Mouse (Mus musculus) liver, adult 2 months (tissue): ENCODE results near the gene Tnfrsf25. TPM values are rescaled to one million over a fixed set of nuclear protein-coding genes. Genes with fewer than 3 reads are reported as not detected.

Experiments used
- DNase-seq: peaks from one replicate; pipeline ENCODE4 v3.0.0-alpha.2; 2011; ENCODE audit warnings: low read depth, low spot score; ENCODE audit errors: extremely low read depth
- H3K27ac ChIP-seq: fragments of 200-500 bp; replicated peaks from 2 replicates; pipeline ENCODE4 v1.5.1; 2012; ENCODE audit warnings: low read depth, mild to moderate bottlenecking, control low read depth, inconsistent platforms, low read length; ENCODE audit not compliant: insufficient read depth
- H3K27me3 ChIP-seq: fragments of 200-500 bp; 2 replicates; pipeline ENCODE4 v1.6.1; 2012; ENCODE audit warnings: mild to moderate bottlenecking, moderate library complexity, low read length, inconsistent platforms; ENCODE audit not compliant: control insufficient read depth, insufficient read depth
- H3K36me3 ChIP-seq: fragments of 200-500 bp; 2 replicates; pipeline ENCODE4 v1.6.1; 2012; ENCODE audit warnings: low read length, inconsistent platforms; ENCODE audit not compliant: control insufficient read depth, insufficient read depth
- H3K4me1 ChIP-seq: fragments of 200-500 bp; 2 replicates; pipeline ENCODE4 v1.6.1; 2011; ENCODE audit warnings: low read length; ENCODE audit not compliant: control insufficient read depth, insufficient read depth
- H3K4me3 ChIP-seq: fragments of 200-500 bp; 2 replicates; pipeline ENCODE4 v1.5.1; 2011; ENCODE audit warnings: low read depth, mild to moderate bottlenecking, control low read depth, low read length, moderate library complexity; ENCODE audit not compliant: insufficient read depth
- H3K79me2 ChIP-seq: fragments of 200-500 bp; 2 replicates; pipeline ENCODE4 v1.6.1; 2012; ENCODE audit warnings: inconsistent platforms, mild to moderate bottlenecking, low read length, moderate library complexity; ENCODE audit not compliant: control insufficient read depth, insufficient read depth
- H3K9ac ChIP-seq: fragments of 200-500 bp; 2 replicates; pipeline ENCODE4 v1.6.1; 2012; ENCODE audit warnings: low read depth, mild to moderate bottlenecking, control low read depth, inconsistent platforms, low read length
- CTCF ChIP-seq: fragments of 200-500 bp; IDR thresholded peaks from 2 replicates; pipeline ENCODE4 v1.5.1; 2011; ENCODE audit warnings: low read depth, low read length, control low read depth
- POLR2A ChIP-seq: fragments of 200-500 bp; IDR thresholded peaks from 2 replicates; pipeline ENCODE4 v1.6.1; 2011; ENCODE audit warnings: low read length, control low read depth; ENCODE audit not compliant: insufficient read depth; ENCODE audit errors: extremely low read depth
- WGBS: fragments of 180-500 bp; shearing (Covaris S2); methylation state at CpG from one replicate; pipeline ENCODE4 v1.1.7; 2018; 5-methylcytosine and 5-hydroxymethylcytosine counted together
- polyA plus RNA-seq: library from polyadenylated mRNA; depleted of rRNA; stranded (reverse); fragments of >200 nt; gene quantifications from 2 replicates; pipeline ENCODE4 v1.2.3, GENCODE M21; 2012
- total RNA-seq: library from RNA; depleted of rRNA; stranded (reverse); fragments of >200 nt; gene quantifications from 2 replicates; pipeline ENCODE4 v1.2.3, GENCODE M21; 2014

Tnfrsf25 gene
- total and polyA plus RNA-seq, 2 experiments, result 0.28 to 0.72 TPM

- no peak overlapping the region for H3K4me3 ChIP-seq
- no peaks in the 10 kb centered on the region for H3K79me2 ChIP-seq
- no peak for DNase-seq
- no peaks in the 10 kb centered on the region; the same call in 1 of the 2 replicates for H3K4me1 ChIP-seq
- no peaks in the 10 kb centered on the region for H3K27me3 ChIP-seq
- H3K27ac ChIP-seq, result no peak overlapping the region
- TF ChIP-seq POLR2A, result no peak
- no peak for TF ChIP-seq CTCF
- no peak overlapping the region for H3K9ac ChIP-seq
- 58% methylated on average over 10 of the region's 10 CpGs for WGBS
- H3K36me3 ChIP-seq, result no peaks in the 10 kb centered on the region
Observed at GRCm38 (mm10) chr4:152132772-152133169, 17.0 kb downstream of the Tnfrsf25 start.

DNA sequence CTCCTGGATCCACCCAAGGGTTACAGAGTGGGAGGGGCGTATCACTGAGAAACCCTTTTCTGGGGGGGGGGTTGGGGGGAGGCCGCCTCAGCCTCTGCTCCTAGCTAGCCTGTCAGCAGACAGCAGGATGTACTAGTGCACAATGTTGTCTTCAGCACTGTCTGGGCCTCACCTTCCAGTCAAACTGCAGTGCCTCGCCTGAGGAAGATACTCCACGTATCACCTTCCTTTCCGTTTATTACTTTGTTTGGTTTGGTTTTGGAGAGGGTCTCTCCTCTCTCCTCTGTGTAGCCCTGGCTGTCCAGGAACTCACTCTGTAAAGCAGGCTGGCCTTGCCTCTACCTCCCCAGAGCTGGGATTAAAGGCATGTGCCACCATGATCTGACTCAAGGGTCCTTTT lies 17.5 kb downstream of the Tnfrsf25 start:
- no peak overlapping the region for H3K9ac ChIP-seq
- H3K27me3 ChIP-seq, result no peaks in the 10 kb centered on the region
- H3K79me2 ChIP-seq, result no peaks in the 10 kb centered on the region
- no peak for TF ChIP-seq CTCF
- no peak for TF ChIP-seq POLR2A
- no peak for DNase-seq
- no peaks in the 10 kb centered on the region for H3K36me3 ChIP-seq
- no peak overlapping the region for H3K4me3 ChIP-seq
- WGBS, result 79% methylated on average over 5 of the region's 5 CpGs
- H3K4me1 ChIP-seq, result no peaks in the 10 kb centered on the region; the same call in 1 of the 2 replicates
- H3K27ac ChIP-seq, result no peak overlapping the region

DNA sequence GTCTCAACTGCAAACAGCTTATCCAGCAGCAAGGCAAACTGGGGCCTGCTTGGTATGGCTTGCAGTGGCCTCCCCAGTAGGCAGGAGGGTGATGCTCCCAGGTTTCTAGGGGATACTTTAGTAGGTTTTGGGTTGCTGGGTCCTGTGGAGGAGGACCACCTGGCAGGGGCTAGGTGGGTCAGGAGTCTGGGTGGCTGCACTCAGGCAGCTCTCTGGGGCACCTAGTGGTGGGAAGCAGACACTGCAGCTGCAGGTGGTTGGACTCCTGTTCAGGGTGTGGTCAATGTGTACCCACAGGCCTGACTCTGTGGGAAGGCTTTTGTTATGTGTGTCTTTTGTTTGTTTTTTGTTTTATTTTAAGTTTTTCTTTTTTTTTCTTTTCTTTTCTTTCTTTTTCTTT lies 18.8 kb downstream of the Tnfrsf25 start:
- no peaks in the 10 kb centered on the region for H3K27me3 ChIP-seq
- H3K27ac ChIP-seq, result no peak overlapping the region
- peaks cover 5% of the 10 kb centered on the region; the same call in 1 of the 2 replicates for H3K4me1 ChIP-seq
- no peaks in the 10 kb centered on the region for H3K36me3 ChIP-seq
- no peak overlapping the region for H3K9ac ChIP-seq
- no peaks in the 10 kb centered on the region for H3K79me2 ChIP-seq
- DNase-seq, result peak; percentile 27
- H3K4me3 ChIP-seq, result no peak overlapping the region
- TF ChIP-seq POLR2A, result no peak
- TF ChIP-seq CTCF, result peak; percentile 87

DNA sequence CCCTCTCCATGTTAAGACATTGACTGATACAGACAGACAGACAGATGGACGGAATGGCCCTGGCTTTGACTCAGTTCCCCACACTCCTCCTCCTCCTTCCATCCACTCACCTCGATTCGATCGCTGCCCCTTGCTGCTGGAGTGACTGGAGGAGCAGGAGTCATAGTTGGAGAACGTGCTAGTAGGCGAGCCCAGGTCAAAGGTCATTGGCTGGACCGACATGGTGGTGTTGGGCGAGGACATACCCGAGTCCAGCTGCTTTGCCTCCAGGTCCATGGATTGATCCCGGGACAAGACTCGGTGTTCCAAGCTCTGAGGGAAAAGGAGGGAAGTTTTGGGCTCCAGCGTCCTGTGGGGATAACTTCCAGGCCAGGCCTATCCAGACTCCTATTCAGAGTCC lies 19.6 kb downstream of the Tnfrsf25 start:
- Histone ChIP-seq H3K27ac (no peak overlapping the region), H3K4me3 (no peak overlapping the region), H3K27me3 (no peaks in the 10 kb centered on the region), H3K79me2 (no peaks in the 10 kb centered on the region), H3K36me3 (no peaks in the 10 kb centered on the region), H3K9ac (no peak overlapping the region), H3K4me1 (peaks cover 5% of the 10 kb centered on the region; the same call in 1 of the 2 replicates)
- DNase-seq, result no peak
- 77% methylated on average over 12 of the region's 12 CpGs for whole genome bisulfite sequencing
- TF ChIP-seq CTCF (no peak), POLR2A (no peak)

GRCm38 (mm10) chr4:152136112-152136875 lies 20.6 kb downstream of the Tnfrsf25 start:
- TF ChIP-seq POLR2A, result no peak
- TF ChIP-seq CTCF, result peak; percentile 64
- Histone ChIP-seq H3K4me3 (no peak overlapping the region), H3K79me2 (no peaks in the 10 kb centered on the region), H3K27ac (no peak overlapping the region), H3K4me1 (peaks cover 5% of the 10 kb centered on the region; the same call in 1 of the 2 replicates), H3K27me3 (no peaks in the 10 kb centered on the region), H3K36me3 (no peaks in the 10 kb centered on the region), H3K9ac (no peak overlapping the region)
- 58% methylated on average over 6 of the region's 6 CpGs for WGBS
- DNase-seq, result peak; percentile 18

- Histone ChIP-seq H3K4me1 (peaks cover 5% of the 10 kb centered on the region; the same call in 1 of the 2 replicates), H3K9ac (no peak overlapping the region), H3K79me2 (no peaks in the 10 kb centered on the region), H3K27me3 (no peaks in the 10 kb centered on the region), H3K36me3 (no peaks in the 10 kb centered on the region), H3K4me3 (no peak overlapping the region), H3K27ac (no peak overlapping the region)
- DNase-seq, result no peak
- 98% methylated on average over 2 of the region's 2 CpGs for WGBS
- TF ChIP-seq CTCF, result no peak
- TF ChIP-seq POLR2A, result no peak
Observed at GRCm38 (mm10) chr4:152136876-152137250, 21.1 kb downstream of the Tnfrsf25 start.
